8 mouse cellular contexts compared by ENCODE assay signal in genomic region chr7:30291215-30292131, GRCm38 (mm10). TPM values are rescaled to one million over a fixed set of nuclear protein-coding genes. Genes with fewer than 3 reads are reported as not detected.
A peak's percentile ranks its signal among the peaks of the same experiment; 100 is the strongest.
DNase-seq lines count a peak whose midpoint lies in the region; ATAC-seq and TF ChIP-seq lines count a peak whose summit lies in the region.

TSS of gene Clip3 (plus strand) at chr7:30291728.

- TF ChIP-seq CTCF in heart, postnatal 0 days (IDR thresholded peaks at IDR 0.05; ENCODE audit: low read depth), result no peak

- no peaks in the 10 kb centered on the region for H3K27me3 ChIP-seq in forebrain, embryonic 14.5 days (replicated peaks; ENCODE audit: control insufficient read depth, insufficient read depth, low read length)
- no peaks in the 10 kb centered on the region for H3K27me3 ChIP-seq in heart, postnatal 0 days (ENCODE audit: control insufficient read depth, insufficient read depth, low read length)
- H3K27me3 ChIP-seq in lung, embryonic 15.5 days, result no peaks in the 10 kb centered on the region

- 6% methylated on average over 35 of the region's 35 CpGs for WGBS in forebrain, embryonic 14.5 days
- WGBS in heart, postnatal 0 days, result 8% methylated on average over 35 of the region's 35 CpGs
- WGBS in lung, embryonic 15.5 days, result 7% methylated on average over 35 of the region's 35 CpGs

- DNase-seq in ES-E14 (ENCODE audit: low read depth, low spot score), result no peak
- DNase-seq in forebrain, embryonic 14.5 days (ENCODE audit: low spot score), result peak; percentile 93
- peak; percentile 64 for DNase-seq in heart, postnatal 0 days (ENCODE audit: low spot score)
- DNase-seq in layer of hippocampus, adult 9-11 months, result peak; percentile 89
- peak; percentile 93 to 94 for DNase-seq in right cerebral cortex, adult 2 months (ENCODE audit: low spot score in 2 of 2)
- DNase-seq in c-Kit-positive CD71-positive TER-119-positive erythroid progenitor cells, embryonic 14.5 days (ENCODE audit: low spot score), result no peak

- peak within 1 kb of the TSS; percentile 65 for H3K9ac ChIP-seq in ES-E14 (ENCODE audit: insufficient read depth, low read depth, low read length, poor library complexity, severe bottlenecking)
- H3K9ac ChIP-seq in forebrain, embryonic 14.5 days (ENCODE audit: low read length), result peak within 1 kb of the TSS; percentile 98
- peak within 1 kb of the TSS; percentile 41; the same call in 1 of the 2 replicates for H3K9ac ChIP-seq in heart, postnatal 0 days (replicated peaks; ENCODE audit: low read depth, low read length)
- peak within 1 kb of the TSS; percentile 50 for H3K9ac ChIP-seq in lung, embryonic 15.5 days

- no peaks in the 10 kb centered on the region for H3K36me3 ChIP-seq in ES-E14 (ENCODE audit: control insufficient read depth, insufficient read depth, low read length, poor library complexity, severe bottlenecking)
- H3K36me3 ChIP-seq in forebrain, embryonic 14.5 days (ENCODE audit: control insufficient read depth, insufficient read depth, low read length), result peaks cover 32% of the 10 kb centered on the region
- no peaks in the 10 kb centered on the region for H3K36me3 ChIP-seq in heart, postnatal 0 days (replicated peaks; ENCODE audit: control insufficient read depth, insufficient read depth, low read length)
- no peaks in the 10 kb centered on the region for H3K36me3 ChIP-seq in lung, embryonic 15.5 days

- peak within 1 kb of the TSS; percentile 87 for H3K4me2 ChIP-seq in forebrain, embryonic 14.5 days (ENCODE audit: low read length)
- H3K4me2 ChIP-seq in heart, postnatal 0 days (ENCODE audit: low read depth, low read length), result peak within 1 kb of the TSS; percentile 52
- peak within 1 kb of the TSS; percentile 59 for H3K4me2 ChIP-seq in lung, embryonic 15.5 days

- in situ Hi-C loops in ES-E14 (cut with MboI; ENCODE audit: low sequenced_read_pairs in 2 of 2, unreplicated experiment in 2 of 2), result no loop called here

- TF ChIP-seq EP300 in heart, postnatal 0 days (IDR thresholded peaks at IDR 0.05; ENCODE audit: low read depth), result no peak

- ATAC-seq in forebrain, embryonic 14.5 days, result peak; percentile 93
- ATAC-seq in heart, postnatal 0 days (ENCODE audit: insufficient read depth, low read depth), result peak; percentile 24; the same call in 1 of the 2 replicates
- ATAC-seq in lung, embryonic 15.5 days (ENCODE audit: borderline replicate concordance, extremely low read depth, low FRiP score, low TSS enrichment), result peak; percentile 85; the same call in 1 of the 2 replicates

- H3K27ac ChIP-seq in ES-E14 (ENCODE audit: insufficient read depth, low read depth, low read length, poor library complexity, severe bottlenecking), result no peak within 1 kb of the TSS
- H3K27ac ChIP-seq in brown adipose tissue, adult 24 weeks (replicated peaks; ENCODE audit: low read depth, low read length), result no peak within 1 kb of the TSS
- H3K27ac ChIP-seq in forebrain, embryonic 14.5 days (ENCODE audit: low read depth, low read length), result peak within 1 kb of the TSS; percentile 74
- H3K27ac ChIP-seq in heart, postnatal 0 days (ENCODE audit: low read depth), result no peak within 1 kb of the TSS
- H3K27ac ChIP-seq in lung, embryonic 15.5 days, result no peak within 1 kb of the TSS

- H3K4me3 ChIP-seq in ES-E14 (ENCODE audit: insufficient read depth in 1 of 2, low read depth in 1 of 2, low read length in 2 of 2, poor library complexity in 1 of 2, severe bottlenecking in 1 of 2), result peak within 1 kb of the TSS; percentile 52 to 73
- peak within 1 kb of the TSS; percentile 56 for H3K4me3 ChIP-seq in brown adipose tissue, adult 24 weeks (ENCODE audit: insufficient read depth, low read depth, low read length)
- H3K4me3 ChIP-seq in forebrain, embryonic 14.5 days (ENCODE audit: low read depth, low read length), result peak within 1 kb of the TSS; percentile 92
- peak within 1 kb of the TSS; percentile 51 for H3K4me3 ChIP-seq in heart, postnatal 0 days (ENCODE audit: low read depth, low read length)
- H3K4me3 ChIP-seq in lung, embryonic 15.5 days, result peak within 1 kb of the TSS; percentile 62

- H3K4me1 ChIP-seq in ES-E14 (ENCODE audit: control insufficient read depth in 2 of 2, insufficient read depth in 2 of 2, low read length in 2 of 2, poor library complexity in 1 of 2), result peaks cover 0 to 11% of the 10 kb centered on the region in 2 experiments; a peak in 1 of 4 replicates
- peaks cover 9% of the 10 kb centered on the region for H3K4me1 ChIP-seq in brown adipose tissue, adult 24 weeks (ENCODE audit: control insufficient read depth, insufficient read depth, insufficient read length, low read length)
- peaks cover 16% of the 10 kb centered on the region for H3K4me1 ChIP-seq in forebrain, embryonic 14.5 days (ENCODE audit: control insufficient read depth, insufficient read depth, low read length)
- 0 out of 2 replicates have a peak, but pooled peaks cover 6% of the 10 kb centered on the region for H3K4me1 ChIP-seq in heart, postnatal 0 days (ENCODE audit: control insufficient read depth, insufficient read depth)
- no peaks in the 10 kb centered on the region; the same call in none of the 2 replicates for H3K4me1 ChIP-seq in lung, embryonic 15.5 days

- H3K9me3 ChIP-seq in ES-E14 (ENCODE audit: control insufficient read depth, insufficient read depth, low read depth, low read length), result no peaks in the 10 kb centered on the region
- no peaks in the 10 kb centered on the region for H3K9me3 ChIP-seq in forebrain, embryonic 14.5 days (replicated peaks; ENCODE audit: control insufficient read depth, low read length)
- no peaks in the 10 kb centered on the region for H3K9me3 ChIP-seq in heart, postnatal 0 days (replicated peaks; ENCODE audit: control insufficient read depth, low read length)
- H3K9me3 ChIP-seq in lung, embryonic 15.5 days, result no peaks in the 10 kb centered on the region

TF ChIP-seq in ES-E14, 5 proteins besides CTCF, POLR2A, EP300 and RAD21:
- TF ChIP-seq CHD2 (IDR thresholded peaks at IDR 0.05; ENCODE audit: low read depth, low read length) (no peak), MAFK (IDR thresholded peaks at IDR 0.05; ENCODE audit: insufficient read depth, low read depth, low read length) (no peak), HCFC1 (IDR thresholded peaks at IDR 0.05; ENCODE audit: borderline replicate concordance, insufficient read depth, low read length) (no peak), ZNF384 (IDR thresholded peaks at IDR 0.05; ENCODE audit: low read depth, low read length) (no peak), ZC3H11A (IDR thresholded peaks at IDR 0.05; ENCODE audit: borderline replicate concordance, low read depth, low read length) (no peak)

RNA-seq across cellular contexts. Expression of gene Clip3, which starts in this region (rescaled TPM):
- 4.4 and 5.4 TPM in 2 replicates for total RNA-seq in ES-E14 (2012; rRNA removed)
- polyA plus RNA-seq in brown adipose tissue, adult 24 weeks (2012; ENCODE audit: insufficient read depth, insufficient read length, missing spikeins), result 4.5 and 7.3 TPM in 2 replicates
- polyA plus RNA-seq in forebrain, embryonic 14.5 days (2014; fragmentation: Nextera tagmentation; extraction: Ambion mirVana), result 142 and 174 TPM in 2 replicates
- total RNA-seq in heart, postnatal 0 days (2014; rRNA removed; ENCODE audit: low replicate concordance), result 4.3 and 22.4 TPM in 2 replicates
- polyA plus RNA-seq in heart, postnatal 0 days (2015; fragmentation: Nextera tagmentation; extraction: Ambion mirVana), result 3.1 and 3.5 TPM in 2 replicates
- polyA plus RNA-seq in lung, embryonic 15.5 days (2015; fragmentation: Nextera tagmentation; extraction: Ambion mirVana), result 18.6 and 18.8 TPM in 2 replicates

Comparison
In these comparisons a context has a peak if more than half of its experiments do, and no peak if none do; other contexts are left out.
1. DNase-seq: peak in forebrain, embryonic 14.5 days (single experiment), heart, postnatal 0 days (single experiment), layer of hippocampus, adult 9-11 months (single experiment) and right cerebral cortex, adult 2 months (2 of 2); none in ES-E14 (single experiment) and c-Kit-positive CD71-positive TER-119-positive erythroid progenitor cells, embryonic 14.5 days (single experiment).
2. H3K9ac ChIP-seq: peak in every context shown above with its lines; median percentile 98 in forebrain, embryonic 14.5 days; 65 in ES-E14; 50 in lung, embryonic 15.5 days; 41 in heart, postnatal 0 days.
3. ATAC-seq: peak in every context shown above with its lines; median percentile 93 in forebrain, embryonic 14.5 days; 85 in lung, embryonic 15.5 days; 24 in heart, postnatal 0 days.
4. Peak in every context shown above with its lines, with median percentiles within 50 percentile points of each other: H3K4me3 ChIP-seq and H3K4me2 ChIP-seq.